Mouse (Mus musculus): ENCODE measurements around the gene Gpc2.

- no peak for TF ChIP-seq POLR2A (IDR thresholded peaks at IDR 0.05; ENCODE audit: control insufficient read depth in 1 of 2, insufficient read depth in 1 of 2, low read depth in 1 of 2, low read length in 2 of 2, poor library complexity in 1 of 2)
- TF ChIP-seq KAT2A (conservative IDR thresholded peaks at IDR 0.05; ENCODE audit: low read depth, low read length) = no peak
- no peak for TF ChIP-seq MXI1 (IDR thresholded peaks at IDR 0.05; ENCODE audit: low read depth, low read length)
- TF ChIP-seq UBTF (IDR thresholded peaks at IDR 0.05; ENCODE audit: borderline replicate concordance, insufficient read depth, low read depth, low read length) = no peak
- TF ChIP-seq CTCF (IDR thresholded peaks at IDR 0.05 in 2 of 3, conservative IDR thresholded peaks at IDR 0.05 in 1 of 3; ENCODE audit: control insufficient read depth in 1 of 3, insufficient read depth in 1 of 3, low read depth in 2 of 3, low read length in 3 of 3, poor library complexity in 1 of 3, severe bottlenecking in 1 of 3) = no peak
- TF ChIP-seq CHD1 (IDR thresholded peaks at IDR 0.05; ENCODE audit: low read depth, low read length) = peak; percentile 43; the same call in 1 of the 2 replicates
- TF ChIP-seq EP300 (IDR thresholded peaks at IDR 0.05; ENCODE audit: low read depth in 1 of 2, low read length in 2 of 2) = no peak
- TF ChIP-seq GATA1 (IDR thresholded peaks at IDR 0.05; ENCODE audit: low read depth, low read length) = no peak
- no peak for TF ChIP-seq POLR2AphosphoS2 (IDR thresholded peaks at IDR 0.05; ENCODE audit: low read length)
- TF ChIP-seq USF2 (IDR thresholded peaks at IDR 0.05; ENCODE audit: borderline replicate concordance in 1 of 2, insufficient read depth in 1 of 2, low read depth in 1 of 2, low read length in 2 of 2) = no peak
- no peak for TF ChIP-seq ZKSCAN1 (IDR thresholded peaks at IDR 0.05; ENCODE audit: low read depth, low read length)
Measured at GRCm38 (mm10) chr5:138264207-138264578, 15.6 kb downstream of the Gpc2 start.
